Mouse (Mus musculus) MEL (cell line): ENCODE data around the gene Notch4.

Experiments used
- CTCF ChIP-seq, 3 experiments: IDR thresholded peaks in 2 of 3; conservative IDR thresholded peaks in 1 of 3; 2 replicates each; pipeline ENCODE4 v1.5.1; 2011 to 2012; ENCODE audit warnings: low read length in 3 of 3, low read depth in 2 of 3, mild to moderate bottlenecking in 2 of 3, improper control_type of control experiment in 1 of 3, inconsistent platforms in 1 of 3, mixed read lengths in 1 of 3, moderate library complexity in 1 of 3; ENCODE audit not compliant: control insufficient read depth in 1 of 3, insufficient read depth in 1 of 3, poor library complexity in 1 of 3, severe bottlenecking in 1 of 3
- ELF1 ChIP-seq: IDR thresholded peaks from 2 replicates; pipeline ENCODE4 v1.6.1; 2014; ENCODE audit warnings: low read depth, mild to moderate bottlenecking, inconsistent platforms, low read length, improper control_type of control experiment, moderate library complexity
- EP300 ChIP-seq, 2 experiments: IDR thresholded peaks; 2 replicates each; pipeline ENCODE4 v1.6.1; 2011; ENCODE audit warnings: improper control_type of control experiment in 2 of 2, low read length in 2 of 2, low read depth in 1 of 2, mild to moderate bottlenecking in 1 of 2
- HCFC1 ChIP-seq: IDR thresholded peaks from 2 replicates; pipeline ENCODE4 v1.6.1; 2012; ENCODE audit warnings: low read depth, mild to moderate bottlenecking, inconsistent platforms, low read length, improper control_type of control experiment, moderate library complexity
- JUND ChIP-seq: IDR thresholded peaks from 2 replicates; pipeline ENCODE4 v1.6.1; 2011; ENCODE audit warnings: low read depth, mild to moderate bottlenecking, improper control_type of control experiment, low read length
- KAT2A ChIP-seq: conservative IDR thresholded peaks from 2 replicates; pipeline ENCODE4 v1.6.1; 2012; ENCODE audit warnings: low read depth, low read length, improper control_type of control experiment, inconsistent platforms
- MAFK ChIP-seq: IDR thresholded peaks from 2 replicates; pipeline ENCODE4 v1.6.1; 2011; ENCODE audit warnings: low read depth, mild to moderate bottlenecking, low read length, improper control_type of control experiment, borderline replicate concordance
- MAX ChIP-seq: IDR thresholded peaks from 2 replicates; pipeline ENCODE4 v1.6.1; 2011; ENCODE audit warnings: low read length, improper control_type of control experiment
- NELFE ChIP-seq: IDR thresholded peaks from 2 replicates; pipeline ENCODE4 v1.6.1; 2011; ENCODE audit warnings: low read depth, low read length, improper control_type of control experiment
- UBTF ChIP-seq: IDR thresholded peaks from 2 replicates; pipeline ENCODE4 v1.6.1; 2012; ENCODE audit warnings: low read depth, mild to moderate bottlenecking, inconsistent platforms, low read length, improper control_type of control experiment, moderate library complexity, borderline replicate concordance; ENCODE audit not compliant: insufficient read depth

DNA sequence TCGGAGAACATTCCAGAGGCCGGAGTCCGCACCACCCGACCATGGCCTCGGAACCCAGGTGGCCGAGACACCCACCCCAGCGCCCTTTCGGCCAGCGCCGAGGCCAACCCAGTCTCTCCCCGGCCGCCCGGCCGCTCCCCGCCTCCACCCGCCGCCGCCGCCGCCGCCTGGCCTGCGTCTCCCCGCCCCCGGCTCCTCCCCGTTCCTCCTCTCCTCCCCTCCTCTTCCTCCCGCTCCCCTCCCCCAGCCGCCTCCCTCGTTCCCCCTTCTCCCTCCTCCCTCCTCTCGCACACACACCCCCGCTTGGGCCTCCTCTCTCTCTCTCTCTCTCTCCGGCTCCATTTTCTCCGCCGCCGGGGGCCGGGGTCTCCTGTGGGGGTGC is 27.9 kb downstream of the Notch4 start:
- TF ChIP-seq CTCF (IDR thresholded peaks at IDR 0.05 in 2 of 3, conservative IDR thresholded peaks at IDR 0.05 in 1 of 3; ENCODE audit: control insufficient read depth in 1 of 3, insufficient read depth in 1 of 3, low read depth in 2 of 3, low read length in 3 of 3, poor library complexity in 1 of 3, severe bottlenecking in 1 of 3) (no peak), ELF1 (0 out of 2 replicates have a peak, but pooled peaks have one; percentile 4), HCFC1 (peak; percentile 72; the same call in 1 of the 2 replicates), MAFK (no peak), KAT2A (no peak), EP300 (IDR thresholded peaks at IDR 0.05; ENCODE audit: low read depth in 1 of 2, low read length in 2 of 2) (peak in 1 of 2 experiments; percentile 29; a peak in 3 of 4 replicates), MAX (no peak), UBTF (no peak), NELFE (peak; percentile 56), JUND (no peak)
